Mouse (Mus musculus) cerebellum, adult 9-10 months (tissue): ENCODE data around the gene Gm37240.

Experiments
- DNase-seq: peaks from one replicate; pipeline ENCODE4 v3.0.0; 2022

Gm37240 gene

GRCm38 (mm10) chr3:85677952-85678351 lies 209.4 kb downstream of the Gm37240 start:
- no peak for DNase-seq

GRCm38 (mm10) chr3:85677133-85677532 lies 210.2 kb downstream of the Gm37240 start:
- DNase-seq, result no peak

- no peak for DNase-seq
These were observed 217.5 kb downstream of the Gm37240 start for GRCm38 (mm10) chr3:85669844-85670243.

- DNase-seq, result no peak
These were observed 219.6 kb downstream of the Gm37240 start for GRCm38 (mm10) chr3:85667683-85668082.

- DNase-seq, result no peak
These were observed 220.6 kb downstream of the Gm37240 start for GRCm38 (mm10) chr3:85666736-85667135.

- DNase-seq, result no peak
These were observed 221.2 kb downstream of the Gm37240 start for GRCm38 (mm10) chr3:85666166-85666565.

GRCm38 (mm10) chr3:85664591-85665171 lies 222.6 kb downstream of the Gm37240 start:
- peak; percentile 81 for DNase-seq

- no peak for DNase-seq
These were observed 223.5 kb downstream of the Gm37240 start for GRCm38 (mm10) chr3:85663826-85664225.

GRCm38 (mm10) chr3:85661926-85662813 lies 225.1 kb downstream of the Gm37240 start:
- no peak for DNase-seq

- DNase-seq, result peak; percentile 64
These were observed 227.6 kb downstream of the Gm37240 start for GRCm38 (mm10) chr3:85659681-85660080.

GRCm38 (mm10) chr3:85655538-85655937 lies 231.8 kb downstream of the Gm37240 start:
- DNase-seq, result peak; percentile 62

- no peak for DNase-seq
These were observed 234.3 kb downstream of the Gm37240 start for GRCm38 (mm10) chr3:85652727-85653665.

GRCm38 (mm10) chr3:85649176-85649575 lies 238.1 kb downstream of the Gm37240 start:
- peak; percentile 84 for DNase-seq

- no peak for DNase-seq
These were observed 241.8 kb downstream of the Gm37240 start for GRCm38 (mm10) chr3:85645517-85646004.

- no peak for DNase-seq
These were observed 242.5 kb downstream of the Gm37240 start for GRCm38 (mm10) chr3:85644814-85645213.

GRCm38 (mm10) chr3:85641751-85642150 lies 245.6 kb downstream of the Gm37240 start:
- no peak for DNase-seq

- no peak for DNase-seq
These were observed 250.4 kb downstream of the Gm37240 start for GRCm38 (mm10) chr3:85636716-85637447.

GRCm38 (mm10) chr3:85635591-85635990 lies 251.7 kb downstream of the Gm37240 start:
- no peak for DNase-seq

- no peak for DNase-seq
These were observed 252.2 kb downstream of the Gm37240 start for GRCm38 (mm10) chr3:85635126-85635419.

GRCm38 (mm10) chr3:85634389-85635125 lies 252.8 kb downstream of the Gm37240 start:
- DNase-seq, result no peak

- no peak for DNase-seq
These were observed 253.6 kb downstream of the Gm37240 start for GRCm38 (mm10) chr3:85633733-85634132.
